Mouse (Mus musculus): ENCODE measurements at regions not wholly inside any gene's neighbourhood (a gene's known extent, or its start where the extent isn't known, plus 50 kb on each side); places are given as distances from the start of the nearest gene placed in this dataset.

- Histone ChIP-seq H3K27me3 (0 out of 2 replicates have a peak, but pooled peaks cover 3% of the 10 kb centered on the region), H3K9me3 (no peaks in the 10 kb centered on the region), H3K27ac (no peak overlapping the region), H3K36me3 (no peaks in the 10 kb centered on the region), H3K9ac (no peak overlapping the region), H3K4me3 (no peak overlapping the region), H3K4me1 (no peaks in the 10 kb centered on the region), H3K4me2 (replicated peaks) (no peak overlapping the region)
- WGBS = 51% methylated on average over 1 of the region's 1 CpGs
- no peak for ATAC-seq (ENCODE audit: insufficient number of reproducible peaks, insufficient read depth, low FRiP score, low TSS enrichment)
These were observed 179.5 kb upstream of the Mast4 start for GRCm38 (mm10) chr13:103513825-103514224.

DNA sequence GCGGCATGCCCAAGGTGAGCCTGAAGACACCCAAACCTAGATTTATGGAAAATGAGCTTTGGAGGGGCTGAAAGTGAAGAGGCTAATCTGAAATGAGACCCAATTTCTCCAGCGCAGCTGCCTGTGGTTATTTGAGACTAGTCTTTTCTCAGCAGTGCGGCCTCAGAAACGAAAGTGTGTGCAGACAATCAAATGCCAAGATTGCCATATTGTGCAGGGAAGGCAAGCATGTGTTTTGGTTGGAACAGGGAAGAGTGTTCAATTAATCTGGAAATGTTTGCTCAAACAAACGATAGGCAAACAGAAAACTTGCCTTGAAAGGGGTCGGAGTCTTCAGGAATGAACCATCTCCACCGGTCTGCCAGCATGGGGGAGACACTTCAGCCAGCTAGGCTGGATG lies 178.2 kb upstream of the Mast4 start:
- no peak overlapping the region for H3K4me3 ChIP-seq
- no peak overlapping the region for H3K27ac ChIP-seq
- H3K4me2 ChIP-seq (replicated peaks) = no peak overlapping the region
- no peaks in the 10 kb centered on the region for H3K4me1 ChIP-seq
- H3K9ac ChIP-seq = no peak overlapping the region
- 71% methylated on average over 7 of the region's 7 CpGs for WGBS
- no peak for ATAC-seq (ENCODE audit: insufficient number of reproducible peaks, insufficient read depth, low FRiP score, low TSS enrichment)
- H3K9me3 ChIP-seq = no peaks in the 10 kb centered on the region
- 0 out of 2 replicates have a peak, but pooled peaks cover 3% of the 10 kb centered on the region for H3K27me3 ChIP-seq
- H3K36me3 ChIP-seq = no peaks in the 10 kb centered on the region

- Histone ChIP-seq H3K4me2 (replicated peaks) (no peak overlapping the region), H3K9me3 (no peaks in the 10 kb centered on the region), H3K9ac (no peak overlapping the region), H3K4me3 (no peak overlapping the region), H3K36me3 (no peaks in the 10 kb centered on the region), H3K4me1 (no peaks in the 10 kb centered on the region), H3K27me3 (no peaks in the 10 kb centered on the region), H3K27ac (no peak overlapping the region)
- ATAC-seq (ENCODE audit: insufficient number of reproducible peaks, insufficient read depth, low FRiP score, low TSS enrichment) = no peak
- 82% methylated on average over 7 of the region's 7 CpGs for WGBS
These were observed 170.7 kb upstream of the Mast4 start for GRCm38 (mm10) chr13:103504987-103505386.

DNA sequence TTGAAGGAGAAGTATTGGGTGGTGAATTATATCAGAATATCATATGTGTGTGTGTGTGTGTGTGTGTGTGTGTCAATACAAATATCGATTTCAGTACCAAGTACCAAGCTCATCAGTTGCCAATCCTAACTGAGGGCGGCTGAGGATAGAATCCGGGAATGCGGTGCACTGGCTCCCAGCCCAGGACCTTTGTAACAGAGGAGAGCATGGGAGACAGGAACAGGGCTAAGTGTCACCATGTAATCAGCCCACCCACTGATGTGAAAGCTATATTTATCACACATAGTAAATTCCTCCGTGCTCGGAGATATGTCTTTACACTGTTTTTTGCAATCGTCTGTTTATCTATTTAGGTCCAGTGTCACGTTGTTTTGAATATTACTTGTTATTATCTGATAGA lies 165.1 kb upstream of the Mast4 start:
- no peaks in the 10 kb centered on the region for H3K4me1 ChIP-seq
- H3K27ac ChIP-seq = no peak overlapping the region
- 82% methylated on average over 8 of the region's 8 CpGs for WGBS
- no peak for ATAC-seq (ENCODE audit: insufficient number of reproducible peaks, insufficient read depth, low FRiP score, low TSS enrichment)
- no peak overlapping the region for H3K9ac ChIP-seq
- H3K27me3 ChIP-seq = no peaks in the 10 kb centered on the region
- no peak overlapping the region for H3K4me2 ChIP-seq (replicated peaks)
- no peaks in the 10 kb centered on the region for H3K36me3 ChIP-seq
- no peak overlapping the region for H3K4me3 ChIP-seq
- H3K9me3 ChIP-seq = no peaks in the 10 kb centered on the region

DNA sequence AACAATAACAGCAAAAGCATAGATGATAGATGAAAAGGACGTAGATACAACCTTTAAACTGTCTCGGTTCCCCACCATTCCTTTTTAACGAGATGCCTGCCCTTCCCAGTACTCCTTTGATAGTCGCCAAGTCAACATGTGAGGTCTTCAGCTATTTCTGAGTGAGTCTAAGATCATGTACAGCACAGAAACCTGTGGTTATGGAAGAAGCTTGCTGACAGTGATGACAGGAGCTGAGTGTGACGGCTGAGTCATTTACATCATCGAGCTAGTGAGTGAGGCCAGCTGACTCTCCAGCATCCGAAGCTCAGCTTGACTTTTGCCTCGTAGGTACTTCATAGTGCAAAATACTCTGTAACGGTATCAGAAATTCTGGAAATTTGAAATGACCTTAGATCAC lies 160.1 kb upstream of the Mast4 start:
- Histone ChIP-seq H3K36me3 (no peaks in the 10 kb centered on the region), H3K27ac (no peak overlapping the region), H3K4me3 (no peak overlapping the region), H3K4me1 (peaks cover 7% of the 10 kb centered on the region; the same call in 1 of the 2 replicates), H3K27me3 (no peaks in the 10 kb centered on the region), H3K4me2 (replicated peaks) (no peak overlapping the region), H3K9ac (no peak overlapping the region), H3K9me3 (no peaks in the 10 kb centered on the region)
- WGBS = 77% methylated on average over 9 of the region's 9 CpGs
- no peak for ATAC-seq (ENCODE audit: insufficient number of reproducible peaks, insufficient read depth, low FRiP score, low TSS enrichment)

DNA sequence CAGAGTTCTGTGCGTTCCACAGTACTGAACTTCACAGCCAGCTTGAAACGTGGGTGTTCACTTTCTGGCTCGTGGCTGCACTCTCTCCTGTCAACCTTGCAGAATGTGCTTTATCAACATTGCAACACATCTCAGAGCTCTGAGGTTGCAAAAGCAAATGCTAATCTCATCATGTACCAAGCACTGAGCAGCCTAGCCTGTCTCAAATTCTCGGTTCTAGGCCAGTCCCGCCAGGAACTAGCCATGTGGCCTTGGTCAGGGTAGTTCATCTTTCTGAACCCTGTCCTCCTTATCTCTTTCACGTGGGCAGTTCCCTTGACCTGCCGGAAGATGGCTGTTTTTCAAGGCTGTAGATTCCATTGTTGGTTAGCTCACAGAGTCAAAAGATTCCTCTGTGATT lies 159.3 kb upstream of the Mast4 start:
- no peak for ATAC-seq (ENCODE audit: insufficient number of reproducible peaks, insufficient read depth, low FRiP score, low TSS enrichment)
- Histone ChIP-seq H3K4me1 (peaks cover 7% of the 10 kb centered on the region; the same call in 1 of the 2 replicates), H3K27ac (no peak overlapping the region), H3K4me2 (replicated peaks) (no peak overlapping the region), H3K9ac (no peak overlapping the region), H3K4me3 (no peak overlapping the region), H3K9me3 (no peaks in the 10 kb centered on the region), H3K27me3 (no peaks in the 10 kb centered on the region), H3K36me3 (no peaks in the 10 kb centered on the region)
- 85% methylated on average over 7 of the region's 7 CpGs for WGBS

- 72% methylated on average over 6 of the region's 6 CpGs for WGBS
- H3K4me3 ChIP-seq = no peak overlapping the region
- peaks cover 7% of the 10 kb centered on the region; the same call in 1 of the 2 replicates for H3K4me1 ChIP-seq
- H3K27me3 ChIP-seq = no peaks in the 10 kb centered on the region
- H3K9ac ChIP-seq = no peak overlapping the region
- no peak overlapping the region for H3K27ac ChIP-seq
- H3K4me2 ChIP-seq (replicated peaks) = no peak overlapping the region
- no peaks in the 10 kb centered on the region for H3K36me3 ChIP-seq
- H3K9me3 ChIP-seq = no peaks in the 10 kb centered on the region
- no peak for ATAC-seq (ENCODE audit: insufficient number of reproducible peaks, insufficient read depth, low FRiP score, low TSS enrichment)
These were observed 155.8 kb upstream of the Mast4 start for GRCm38 (mm10) chr13:103490049-103490448.

- no peak overlapping the region for H3K9ac ChIP-seq
- no peak overlapping the region for H3K4me2 ChIP-seq (replicated peaks)
- H3K36me3 ChIP-seq = no peaks in the 10 kb centered on the region
- no peaks in the 10 kb centered on the region for H3K9me3 ChIP-seq
- H3K27me3 ChIP-seq = no peaks in the 10 kb centered on the region
- H3K27ac ChIP-seq = no peak overlapping the region
- WGBS = 55% methylated on average over 5 of the region's 5 CpGs
- H3K4me1 ChIP-seq = no peaks in the 10 kb centered on the region
- no peak for ATAC-seq (ENCODE audit: insufficient number of reproducible peaks, insufficient read depth, low FRiP score, low TSS enrichment)
- no peak overlapping the region for H3K4me3 ChIP-seq
These were observed 149.8 kb upstream of the Mast4 start for GRCm38 (mm10) chr13:103484092-103484491.

DNA sequence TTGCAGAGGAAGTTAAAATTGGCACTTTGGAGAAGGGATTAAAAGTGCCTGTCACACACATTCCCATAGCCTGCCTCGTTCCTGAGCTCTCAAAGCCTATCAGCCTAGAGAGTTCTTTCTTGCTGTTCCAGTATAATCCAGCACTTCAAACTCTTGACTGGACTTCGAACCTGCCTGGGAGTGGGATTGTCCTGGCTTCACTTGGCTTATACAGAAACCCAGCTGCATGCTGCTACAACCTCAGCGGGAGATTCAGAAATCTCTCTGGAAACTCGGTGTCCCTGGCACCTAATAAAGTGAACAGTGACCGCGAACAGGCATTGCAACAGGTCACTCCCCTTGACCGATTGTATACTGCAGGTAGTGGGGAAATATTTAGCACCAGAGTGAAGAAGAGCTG lies 149.1 kb upstream of the Mast4 start:
- 80% methylated on average over 7 of the region's 7 CpGs for WGBS
- no peak overlapping the region for H3K9ac ChIP-seq
- no peaks in the 10 kb centered on the region for H3K4me1 ChIP-seq
- no peak overlapping the region for H3K4me2 ChIP-seq (replicated peaks)
- H3K36me3 ChIP-seq = no peaks in the 10 kb centered on the region
- no peak overlapping the region for H3K4me3 ChIP-seq
- ATAC-seq (ENCODE audit: insufficient number of reproducible peaks, insufficient read depth, low FRiP score, low TSS enrichment) = no peak
- H3K27ac ChIP-seq = no peak overlapping the region
- no peaks in the 10 kb centered on the region for H3K27me3 ChIP-seq
- no peaks in the 10 kb centered on the region for H3K9me3 ChIP-seq

GRCm38 (mm10) chr13:103476328-103476727 lies 142.0 kb upstream of the Mast4 start:
- Histone ChIP-seq H3K9me3 (no peaks in the 10 kb centered on the region), H3K27ac (no peak overlapping the region), H3K4me3 (no peak overlapping the region), H3K36me3 (no peaks in the 10 kb centered on the region), H3K27me3 (no peaks in the 10 kb centered on the region), H3K9ac (no peak overlapping the region), H3K4me2 (replicated peaks) (no peak overlapping the region), H3K4me1 (no peaks in the 10 kb centered on the region)
- no peak for ATAC-seq (ENCODE audit: insufficient number of reproducible peaks, insufficient read depth, low FRiP score, low TSS enrichment)
- 79% methylated on average over 6 of the region's 6 CpGs for WGBS

DNA sequence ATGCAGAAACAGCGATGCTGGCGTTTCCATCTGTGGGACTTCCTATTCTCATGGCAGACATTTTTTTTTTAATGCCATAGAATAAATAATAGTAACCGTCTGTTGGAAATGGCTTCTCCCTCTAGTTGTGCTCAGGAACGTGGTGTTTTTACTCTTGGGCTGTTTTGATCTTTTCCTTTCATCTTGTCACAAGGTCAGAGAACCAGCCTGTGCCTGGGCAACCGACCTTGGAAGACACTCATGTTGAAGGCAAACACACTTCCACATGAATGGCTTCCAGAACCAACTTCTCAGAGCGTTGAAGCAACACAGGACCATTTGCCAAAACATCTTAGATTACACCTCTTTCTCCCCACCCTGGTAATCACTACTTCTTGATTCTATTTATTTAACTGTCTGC lies 137.9 kb upstream of the Mast4 start:
- Histone ChIP-seq H3K9me3 (no peaks in the 10 kb centered on the region), H3K27me3 (no peaks in the 10 kb centered on the region), H3K4me1 (no peaks in the 10 kb centered on the region), H3K4me3 (no peak overlapping the region), H3K27ac (no peak overlapping the region), H3K36me3 (no peaks in the 10 kb centered on the region), H3K9ac (no peak overlapping the region), H3K4me2 (replicated peaks) (no peak overlapping the region)
- 50% methylated on average over 6 of the region's 6 CpGs for WGBS
- ATAC-seq (ENCODE audit: insufficient number of reproducible peaks, insufficient read depth, low FRiP score, low TSS enrichment) = no peak

DNA sequence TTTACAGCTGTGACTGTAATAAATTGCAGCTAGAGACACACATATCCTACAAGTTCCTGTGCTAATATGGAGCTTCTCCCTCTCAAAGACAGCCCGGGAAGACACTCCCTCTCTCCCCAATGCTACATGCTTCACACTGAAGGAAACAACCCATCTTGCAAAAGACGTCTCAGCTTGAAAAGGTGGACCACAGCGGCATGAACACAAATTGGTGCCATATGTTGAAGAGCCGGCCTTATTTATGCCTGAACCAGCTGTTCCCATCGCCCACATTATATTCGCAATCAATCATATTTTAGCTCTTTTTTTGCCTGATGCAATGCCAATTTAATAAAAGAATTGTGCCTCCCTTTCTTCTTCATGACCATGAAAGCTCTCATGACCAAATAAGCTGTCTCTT lies 135.8 kb upstream of the Mast4 start:
- H3K4me2 ChIP-seq (replicated peaks) = no peak overlapping the region
- no peaks in the 10 kb centered on the region for H3K9me3 ChIP-seq
- no peak overlapping the region for H3K9ac ChIP-seq
- 39% methylated on average over 6 of the region's 6 CpGs for WGBS
- no peak overlapping the region for H3K27ac ChIP-seq
- no peak overlapping the region for H3K4me3 ChIP-seq
- no peaks in the 10 kb centered on the region for H3K36me3 ChIP-seq
- ATAC-seq (ENCODE audit: insufficient number of reproducible peaks, insufficient read depth, low FRiP score, low TSS enrichment) = no peak
- no peaks in the 10 kb centered on the region for H3K4me1 ChIP-seq
- no peaks in the 10 kb centered on the region for H3K27me3 ChIP-seq

GRCm38 (mm10) chr13:103460499-103460898 lies 126.2 kb upstream of the Mast4 start:
- H3K9me3 ChIP-seq = no peaks in the 10 kb centered on the region
- ATAC-seq (ENCODE audit: insufficient number of reproducible peaks, insufficient read depth, low FRiP score, low TSS enrichment) = no peak
- H3K4me2 ChIP-seq (replicated peaks) = no peak overlapping the region
- no peaks in the 10 kb centered on the region for H3K4me1 ChIP-seq
- no peak overlapping the region for H3K27ac ChIP-seq
- WGBS = 79% methylated on average over 4 of the region's 4 CpGs
- H3K27me3 ChIP-seq = no peaks in the 10 kb centered on the region
- no peaks in the 10 kb centered on the region for H3K36me3 ChIP-seq
- H3K9ac ChIP-seq = no peak overlapping the region
- no peak overlapping the region for H3K4me3 ChIP-seq

Measured in embryonic facial prominence, embryonic 12.5 days (tissue).